Mouse (Mus musculus) right cerebral cortex, postnatal 25 days (tissue): ENCODE results near the gene Ralgps1.

ENCODE experiments used
- DNase-seq: peaks from one replicate; pipeline ENCODE4 v3.0.0; 2022

Gene Ralgps1

GRCm38 (mm10) chr2:33169445-33169844 lies 201.8 kb downstream of the Ralgps1 start:
- DNase-seq: no peak

DNA sequence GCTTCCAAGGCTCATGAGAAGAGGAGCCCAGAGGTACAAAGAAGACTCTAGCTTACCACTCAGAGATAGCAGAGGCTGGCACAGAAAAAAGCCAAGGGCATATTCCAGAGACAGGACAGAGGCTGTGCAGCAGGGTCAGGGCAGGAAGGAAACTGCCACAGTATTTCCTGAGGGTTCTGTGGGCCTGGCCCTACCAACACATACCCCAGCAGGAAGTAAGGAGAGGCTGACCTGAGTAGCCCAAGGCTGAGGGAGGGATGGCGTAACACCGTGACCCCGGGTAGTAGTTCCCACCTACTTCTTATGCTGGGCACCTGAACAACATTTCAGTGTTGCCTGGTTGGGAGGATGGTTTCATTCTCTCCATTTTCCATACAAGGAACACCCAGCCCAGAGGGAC lies 204.2 kb downstream of the Ralgps1 start:
- no peak for DNase-seq

DNA sequence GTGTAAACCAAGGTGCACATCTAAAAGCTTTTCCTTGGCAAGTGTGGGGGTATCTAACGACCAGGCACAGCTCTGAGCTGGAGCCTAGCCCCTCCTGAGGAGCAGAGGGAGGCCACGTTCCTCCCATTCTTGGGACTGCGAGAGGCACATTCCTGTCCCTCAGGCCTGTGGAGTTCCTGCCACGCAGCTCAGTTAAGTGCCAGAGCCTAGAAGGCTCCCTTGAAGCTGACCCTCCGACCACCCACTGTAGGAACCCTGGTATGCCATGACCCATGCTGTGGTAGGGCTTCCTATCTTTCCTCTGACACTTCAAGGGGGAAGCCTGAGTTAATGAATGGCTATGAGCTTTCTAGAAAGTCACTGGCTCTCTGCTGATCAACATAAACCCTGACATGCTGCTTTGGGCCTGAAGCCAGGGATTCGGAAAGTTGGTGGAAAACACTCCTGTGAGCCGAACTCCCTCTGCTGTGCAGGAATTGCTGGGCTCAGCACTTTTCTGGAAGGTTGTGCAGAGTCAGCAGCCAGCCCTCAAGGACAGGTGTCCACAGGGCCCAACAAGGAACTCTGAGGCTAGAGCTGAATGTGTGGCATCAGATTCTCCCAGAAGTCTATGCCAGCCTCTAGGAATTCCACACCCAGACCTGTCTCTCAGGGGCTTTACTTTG lies 205.4 kb downstream of the Ralgps1 start:
- DNase-seq: no peak

GRCm38 (mm10) chr2:33165229-33165628 lies 206.1 kb downstream of the Ralgps1 start:
- DNase-seq: no peak

GRCm38 (mm10) chr2:33164646-33165045 lies 206.6 kb downstream of the Ralgps1 start:
- no peak for DNase-seq

GRCm38 (mm10) chr2:33162126-33162525 lies 209.2 kb downstream of the Ralgps1 start:
- DNase-seq: no peak

GRCm38 (mm10) chr2:33160326-33160973 lies 210.8 kb downstream of the Ralgps1 start:
- DNase-seq: no peak

DNA sequence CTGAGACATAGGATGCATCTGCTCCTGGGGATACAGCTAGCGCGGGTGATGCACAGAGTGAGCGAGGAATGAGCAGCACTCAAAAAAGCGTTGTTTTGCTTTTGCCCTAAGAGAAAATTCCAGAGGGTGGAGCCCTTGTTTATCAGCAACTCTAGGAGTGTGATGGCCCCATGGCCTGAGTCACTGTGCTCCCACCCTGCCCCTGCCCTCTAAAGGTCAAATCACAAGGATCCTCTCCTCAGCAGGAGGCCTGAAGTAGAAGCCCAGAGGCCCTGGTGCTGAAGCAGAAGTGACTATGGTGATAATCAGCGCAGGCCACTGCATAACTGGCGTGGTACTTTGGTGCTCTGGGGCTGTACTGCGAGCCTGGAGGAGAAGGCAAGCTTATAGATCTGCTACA lies 211.7 kb downstream of the Ralgps1 start:
- no peak for DNase-seq

- no peak for DNase-seq
Measured at GRCm38 (mm10) chr2:33158895-33159294, 212.4 kb downstream of the Ralgps1 start.

DNA sequence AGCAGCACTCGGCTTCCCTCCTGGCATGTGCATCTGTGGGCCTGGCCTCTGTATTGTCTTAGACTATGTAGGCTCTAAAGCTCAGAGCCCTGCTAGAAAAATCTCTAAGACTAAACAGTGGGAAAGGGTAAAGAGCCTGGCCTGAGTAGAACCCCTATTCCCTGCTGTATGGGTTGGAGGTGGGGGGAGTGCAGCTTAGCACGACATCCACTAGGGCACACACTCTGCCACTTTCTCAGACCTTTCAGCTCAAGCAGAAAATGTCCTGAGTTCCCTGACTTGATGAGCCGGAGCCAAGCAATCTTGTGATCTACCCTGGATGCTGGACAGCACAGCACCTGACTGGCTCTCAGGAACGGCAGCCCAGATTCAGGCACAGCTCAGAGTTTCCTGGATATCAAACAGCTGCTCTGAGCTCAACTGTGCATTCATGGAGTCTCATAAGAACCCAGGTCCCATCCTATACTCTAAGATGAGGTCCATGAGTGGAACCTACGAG lies 215.0 kb downstream of the Ralgps1 start:
- no peak for DNase-seq

GRCm38 (mm10) chr2:33154751-33155372 lies 216.4 kb downstream of the Ralgps1 start:
- peak; percentile 68 for DNase-seq

- no peak for DNase-seq
Measured at GRCm38 (mm10) chr2:33146994-33147393, 224.3 kb downstream of the Ralgps1 start.

DNA sequence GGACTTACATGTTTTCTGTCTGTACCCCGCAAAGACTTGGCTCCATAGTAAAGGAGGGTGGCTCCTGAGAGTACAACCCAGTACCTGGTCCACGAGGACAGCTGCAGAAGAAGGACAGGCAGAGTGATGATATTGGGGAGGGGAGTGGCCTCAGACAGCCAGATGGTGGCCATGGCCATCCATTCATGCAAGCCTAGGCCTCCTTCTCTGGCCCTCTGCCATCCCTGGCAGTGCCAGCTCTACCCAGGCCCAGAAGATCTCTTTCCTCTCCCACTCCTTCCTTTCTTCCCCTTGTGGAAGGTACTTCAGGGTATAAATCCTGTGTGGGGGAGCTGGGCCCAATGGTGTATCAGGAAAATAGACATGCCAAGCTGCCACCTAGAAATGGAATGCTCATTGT lies 228.0 kb downstream of the Ralgps1 start:
- no peak for DNase-seq

DNA sequence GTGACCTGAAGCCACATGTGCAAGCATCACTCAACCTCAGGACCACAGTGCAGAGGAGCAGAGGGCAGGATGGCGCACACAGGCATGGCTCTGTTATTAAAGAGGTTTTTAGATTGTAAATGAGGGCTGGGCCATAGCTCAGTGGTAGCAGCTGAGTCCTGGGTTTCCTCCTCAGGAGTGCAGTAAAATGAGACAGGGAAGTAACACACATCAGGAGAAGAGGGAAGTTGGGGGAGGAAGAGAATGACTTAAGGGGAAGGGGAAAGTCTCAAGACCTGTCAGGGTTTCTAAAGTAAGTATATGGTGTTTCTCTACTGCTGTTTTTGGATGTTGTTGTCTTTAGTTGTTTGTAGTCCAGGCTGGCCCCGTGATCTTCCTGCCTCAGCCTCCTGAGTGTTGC lies 232.8 kb downstream of the Ralgps1 start:
- no peak for DNase-seq

GRCm38 (mm10) chr2:33137731-33138130 lies 233.6 kb downstream of the Ralgps1 start:
- DNase-seq: no peak

- no peak for DNase-seq
Measured at GRCm38 (mm10) chr2:33137244-33137643, 234.0 kb downstream of the Ralgps1 start.

- no peak for DNase-seq
Measured at GRCm38 (mm10) chr2:33136366-33136765, 234.9 kb downstream of the Ralgps1 start.

- DNase-seq: no peak
Measured at GRCm38 (mm10) chr2:33134766-33135490, 236.4 kb downstream of the Ralgps1 start.

DNA sequence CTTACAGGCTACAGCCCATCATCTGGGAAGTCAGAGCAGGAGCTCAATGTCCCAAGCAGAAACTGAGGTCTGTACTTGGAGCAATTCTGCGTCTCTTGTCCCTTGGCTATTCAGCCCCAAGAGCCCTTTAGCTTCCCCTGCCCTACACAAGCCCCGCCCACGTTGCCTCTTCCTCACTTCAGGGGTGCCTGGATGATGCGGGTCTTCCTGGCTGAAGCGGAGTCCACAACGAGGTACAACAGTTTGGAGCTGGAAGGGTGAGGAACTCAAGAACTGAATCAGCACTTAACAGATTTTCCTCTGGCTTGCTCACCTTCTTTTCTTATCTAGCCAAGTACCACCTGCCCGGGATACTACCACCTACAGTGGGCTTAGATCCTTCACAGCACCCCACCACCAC lies 239.0 kb downstream of the Ralgps1 start:
- DNase-seq: no peak

- no peak for DNase-seq
Measured at GRCm38 (mm10) chr2:33131500-33132092, 239.7 kb downstream of the Ralgps1 start, which contains the start of gene Garnl3. TSS of gene Garnl3 (minus strand) at chr2:33131654.

GRCm38 (mm10) chr2:33130526-33131483 lies 240.5 kb downstream of the Ralgps1 start:
- peak; percentile 94 for DNase-seq

GRCm38 (mm10) chr2:33130141-33130525 lies 241.2 kb downstream of the Ralgps1 start:
- no peak for DNase-seq
